In the genomic region with DNA sequence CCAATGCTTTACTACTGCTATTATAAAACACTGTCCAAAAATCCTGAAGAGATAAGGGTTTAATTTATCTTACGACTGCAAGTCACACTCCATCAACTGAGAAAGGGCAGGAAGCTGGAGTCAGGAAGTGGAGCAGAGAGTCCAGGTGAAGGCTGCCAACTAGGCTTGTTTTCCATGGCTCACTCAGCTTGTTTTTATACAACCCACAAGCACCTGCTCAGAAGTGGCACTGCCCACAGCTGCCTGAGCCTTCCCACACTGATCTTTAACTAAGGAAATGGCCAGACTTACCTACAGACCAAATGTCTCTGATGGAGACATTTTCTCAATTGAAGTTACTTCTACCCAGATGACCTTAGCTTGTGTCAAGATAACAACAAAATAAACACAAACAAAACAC, we compare ENCODE assay signal across 16 mouse cellular contexts. TPM values are rescaled to one million over a fixed set of nuclear protein-coding genes. Genes with fewer than 3 reads are reported as not detected.
DNase-seq lines count a peak whose midpoint lies in the region.
"Had no signal": no experiment of that assay in that cellular context is flagged by ENCODE, and none has a peak within 500 bp of the region (broad histone marks: within the 10 kb centered on the region; RNA-seq: fewer than 3 reads in every experiment).

No protein-coding gene starts in this region.

- DNase-seq in gastrocnemius, adult 18-20 months (ENCODE audit: low spot score) = peak; percentile 65
- no peak for DNase-seq in gastrocnemius, postnatal 4 days (ENCODE audit: low spot score in 2 of 2)
- DNase-seq in lung, postnatal 10 days = peak; percentile 8
- no peak for DNase-seq in lung, postnatal 14 days
- peak; percentile 5 for DNase-seq in gastrocnemius, postnatal 10 days
- DNase-seq in kidney, postnatal 4 days = peak; percentile 5 to 6
- no peak for DNase-seq in spleen, postnatal 14 days (ENCODE audit: low spot score in 2 of 2)
- DNase-seq in layer of hippocampus, postnatal 14 days (ENCODE audit: low spot score in 2 of 2) = no peak
- DNase-seq: heart, postnatal 36 days; liver, embryonic 13.5 days; retina, postnatal 1 day; thymus, postnatal 36 days had no signal

RNA-seq across cellular contexts. Expression of a gene that starts 11.3 kb away (rescaled TPM):
- total RNA-seq in gastrocnemius, adult 18-20 months (2021) = 10 to 100 TPM; 42.9 to 51.3 TPM
- 10 to 100 TPM; 45.8 to 49.3 TPM for total RNA-seq in gastrocnemius, postnatal 4 days (2021)
- 10 to 100 TPM; 41.8 to 45.3 TPM for total RNA-seq in gastrocnemius, postnatal 10 days (2021)
- total RNA-seq in layer of hippocampus, postnatal 14 days (2021) = 10 to 100 TPM; 46.9 to 47.5 TPM

RNA-seq across cellular contexts. Expression of a gene that starts 51.1 kb away (rescaled TPM):
- total RNA-seq in gastrocnemius, adult 18-20 months (2021) = not detected
- not detected for total RNA-seq in gastrocnemius, postnatal 4 days (2021)
- total RNA-seq in gastrocnemius, postnatal 10 days (2021) = not detected
- not detected for total RNA-seq in layer of hippocampus, postnatal 14 days (2021)
- total RNA-seq: heart, adult 8-10 months; heart, postnatal 36 days; layer of hippocampus, adult 8-10 months; left cerebral cortex, postnatal 25 days; megakaryocyte progenitor cell, adult 5-6 weeks had no signal

Comparison
In these comparisons a context has a peak if more than half of its experiments do, and no peak if none do; other contexts are left out.
1. DNase-seq: peak in gastrocnemius, adult 18-20 months (single experiment), lung, postnatal 10 days (single experiment), gastrocnemius, postnatal 10 days (single experiment) and kidney, postnatal 4 days (2 of 2); none in gastrocnemius, postnatal 4 days (0 of 2), lung, postnatal 14 days (single experiment), spleen, postnatal 14 days (0 of 2) and layer of hippocampus, postnatal 14 days (0 of 2).